Mouse (Mus musculus) cerebellum, postnatal 4 days (tissue): ENCODE measurements around the gene Ogdh.
"Not testable (repeated sequence)": the region's sequence is repeated elsewhere in the genome, so short reads cannot be mapped to it uniquely, and the experiment has no call there.

Experiments used
- DNase-seq, 2 experiments: peaks; one replicate each; pipeline ENCODE4 v3.0.0; 2022; ENCODE audit warnings: low spot score in 2 of 2, mixed read lengths in 1 of 2

Gene Ogdh

DNA sequence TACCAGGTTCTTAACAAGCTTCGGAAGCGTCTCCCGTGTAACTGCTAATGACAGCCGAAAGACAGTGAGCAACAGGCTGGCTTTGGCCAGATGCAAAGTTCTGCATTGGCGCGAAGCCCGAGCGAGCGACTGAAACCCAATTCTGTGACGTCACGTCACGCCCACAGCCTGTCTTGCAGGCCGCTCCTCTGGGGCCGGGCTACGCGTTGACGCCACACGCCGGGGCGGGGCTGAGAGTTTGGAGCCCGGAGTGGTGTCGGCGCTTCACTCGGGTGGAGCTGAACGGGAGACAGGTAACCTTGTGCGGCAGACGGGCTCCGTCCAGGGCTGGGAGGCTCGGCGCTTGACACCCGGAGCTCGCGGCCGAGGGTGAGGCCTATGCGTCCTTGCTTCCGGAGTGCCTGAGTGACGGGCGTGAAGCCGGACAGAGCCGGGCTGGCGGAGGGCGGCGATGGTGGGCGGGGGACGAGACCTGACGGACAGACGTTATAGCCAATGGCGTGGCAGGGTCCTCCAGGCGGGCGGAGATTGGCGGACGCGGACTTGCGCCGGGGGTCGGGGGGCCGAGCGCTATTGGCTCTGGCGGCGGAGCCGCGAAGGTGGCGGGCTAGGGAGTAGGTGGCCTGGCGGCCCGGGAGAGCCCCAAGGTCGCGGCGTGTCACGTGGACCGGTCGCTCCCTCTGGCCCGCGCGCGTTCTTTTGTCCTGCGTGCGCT lies at the start of gene Ogdh:
TSS of gene Ogdh (plus strand) at position 233 of the 715 bp plus-strand sequence.
- DNase-seq = peak; percentile 99

DNA sequence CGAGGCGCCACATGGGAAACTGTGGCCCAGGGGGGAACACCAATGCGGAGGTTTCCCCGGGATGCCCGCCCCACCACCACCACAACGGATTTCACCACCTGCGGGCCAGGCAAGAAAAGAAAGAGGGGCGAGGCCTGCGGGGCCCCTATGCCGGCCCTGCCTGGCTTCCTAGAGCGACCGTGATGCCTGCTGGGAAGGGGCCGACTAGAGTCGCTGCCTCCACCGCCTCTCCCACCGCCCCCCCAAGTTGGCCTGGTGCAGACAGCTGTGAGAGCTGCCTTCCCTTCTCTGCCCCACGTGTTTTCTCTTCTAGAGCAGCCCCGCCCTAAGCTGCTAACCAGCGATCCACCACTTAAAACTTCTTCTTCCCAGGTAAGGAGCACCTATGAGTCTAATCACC lies 46.7 kb upstream of the Ogdh start:
- DNase-seq = no peak

DNA sequence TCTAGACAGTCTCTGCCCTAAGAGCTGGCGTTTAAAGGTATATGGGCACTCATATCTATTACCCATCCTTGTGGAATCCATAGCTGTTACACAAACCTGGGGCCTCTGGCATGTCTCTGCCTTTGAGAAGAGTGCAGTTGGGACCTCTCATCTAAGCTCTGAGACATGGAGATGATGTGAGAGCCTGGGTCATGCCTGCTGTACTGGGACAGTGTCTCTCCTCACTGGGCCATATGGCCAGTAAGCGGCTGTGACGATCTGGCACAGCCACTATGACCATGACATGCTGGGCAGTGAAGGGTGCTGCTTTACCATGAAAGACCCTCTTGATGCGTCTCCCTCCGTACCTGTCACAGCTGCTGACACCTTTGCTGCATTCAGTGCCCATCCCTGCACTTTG lies 39.2 kb upstream of the Ogdh start:
- DNase-seq = no peak

DNA sequence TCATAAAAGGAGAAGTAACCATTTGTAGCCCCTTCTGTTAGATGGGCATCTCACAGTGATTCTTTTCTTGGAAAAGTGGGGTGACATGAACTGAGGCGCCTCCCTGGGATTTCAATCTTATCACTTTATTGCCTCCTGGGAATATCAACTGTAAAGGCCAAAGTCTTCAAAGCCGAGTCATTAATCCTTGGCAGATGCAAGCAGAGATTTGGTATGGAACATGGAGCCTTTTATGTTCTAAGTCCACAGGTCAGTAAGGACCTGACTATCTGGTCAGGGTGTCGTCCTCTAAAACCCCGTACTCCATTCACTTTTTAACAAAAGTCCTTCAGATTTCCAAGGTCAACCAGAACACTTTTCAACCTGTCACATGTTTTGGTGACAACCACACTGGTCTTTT lies 38.6 kb upstream of the Ogdh start:
- DNase-seq = no peak

DNA sequence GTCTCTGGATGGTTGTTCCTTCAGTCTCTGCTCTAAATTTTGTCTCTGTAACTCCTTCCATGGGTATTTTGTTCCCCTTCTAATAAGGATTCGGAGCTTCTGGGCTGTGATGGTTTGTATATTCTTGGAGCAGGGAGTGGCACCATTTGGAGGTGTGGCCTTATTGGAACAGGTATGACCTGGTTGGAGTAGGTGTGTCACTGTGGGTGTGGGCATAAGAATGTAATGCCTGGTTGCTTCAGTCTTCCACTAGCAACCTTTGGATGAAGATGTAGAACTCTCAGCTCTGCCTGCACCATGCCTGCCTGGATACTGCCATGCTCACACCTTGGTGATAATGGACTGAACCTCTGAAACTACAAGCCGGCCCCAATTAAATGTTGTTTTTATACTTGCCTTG lies 36.8 kb upstream of the Ogdh start:
- DNase-seq = not testable (repeated sequence)

DNA sequence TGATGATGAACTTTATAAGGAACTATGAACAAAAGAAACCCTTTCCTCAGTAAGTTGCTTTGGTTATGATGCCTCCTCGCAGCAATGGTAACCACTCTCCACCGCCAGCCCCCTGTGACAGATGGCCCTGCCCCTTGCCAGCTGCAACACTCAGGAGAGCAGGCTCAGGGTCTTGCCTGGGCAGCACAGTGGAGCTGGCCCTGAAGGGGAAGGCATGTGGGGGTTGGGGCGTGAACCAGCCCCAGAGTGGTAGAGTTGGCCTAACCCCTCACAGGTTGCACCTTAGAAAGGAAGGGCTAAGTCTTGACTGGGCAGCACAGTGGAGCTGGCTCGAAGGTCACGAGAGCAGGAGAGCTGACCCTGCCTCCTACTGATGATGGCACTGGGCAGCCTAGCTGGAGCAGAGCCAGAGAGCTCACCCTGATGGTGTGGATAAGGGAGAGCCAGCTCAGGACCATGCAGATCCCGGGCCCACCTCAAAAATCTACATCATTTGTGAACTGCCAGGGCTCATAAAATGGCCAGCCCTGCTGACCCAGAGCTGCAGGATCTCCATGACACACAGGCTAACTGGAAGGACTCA lies 34.9 kb upstream of the Ogdh start:
- DNase-seq = no peak

DNA sequence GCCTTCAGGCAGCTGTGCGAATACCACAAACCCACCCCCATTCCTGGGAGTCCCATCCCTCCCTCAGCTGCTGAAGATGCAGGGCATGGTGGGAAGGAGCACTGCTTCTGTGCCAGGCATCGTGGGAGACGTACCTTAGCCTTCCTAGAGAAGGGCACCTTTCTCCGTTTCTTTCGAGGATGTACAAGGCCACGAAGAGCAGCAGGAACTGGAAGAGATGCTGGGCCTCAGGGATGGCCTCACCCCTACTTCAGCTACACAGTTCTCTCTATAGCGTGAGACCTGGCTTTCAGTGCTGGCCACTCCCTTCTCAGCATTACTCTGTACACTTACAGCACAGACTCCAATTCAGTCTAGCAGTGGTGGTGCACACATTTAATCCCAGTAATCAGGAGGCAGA lies 32.0 kb upstream of the Ogdh start:
- no peak for DNase-seq

DNA sequence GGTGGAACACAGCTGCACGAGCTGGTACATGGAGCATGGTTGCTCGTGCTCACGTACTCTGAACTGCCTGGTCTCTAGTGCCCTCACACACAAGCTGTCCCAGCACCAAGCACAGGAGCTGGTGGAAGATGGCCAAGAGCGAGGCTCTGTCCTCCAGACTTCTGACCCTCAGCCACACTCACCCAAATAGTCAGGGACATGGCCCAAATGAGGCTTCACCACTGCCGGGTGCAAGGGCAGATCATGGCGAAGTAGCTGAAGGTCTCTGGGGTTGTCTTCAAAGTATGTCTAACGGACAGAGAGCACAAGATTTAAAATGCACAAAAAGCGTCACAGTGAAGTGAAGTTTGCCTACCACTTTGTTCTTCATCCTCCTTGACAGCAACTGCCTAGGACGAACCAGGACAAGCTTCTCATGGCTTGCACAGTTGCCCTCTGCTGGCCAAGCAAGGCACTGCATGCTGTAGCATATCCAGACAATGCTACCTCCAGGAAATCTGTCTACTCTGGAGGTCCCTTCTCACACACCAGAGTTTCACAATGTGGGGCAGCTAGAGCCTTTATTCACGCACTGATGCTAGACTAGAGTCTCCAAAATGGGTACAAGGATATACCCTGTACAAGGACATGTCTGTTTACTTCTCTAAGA lies 29.9 kb upstream of the Ogdh start:
- peak; percentile 51 to 79 for DNase-seq

DNA sequence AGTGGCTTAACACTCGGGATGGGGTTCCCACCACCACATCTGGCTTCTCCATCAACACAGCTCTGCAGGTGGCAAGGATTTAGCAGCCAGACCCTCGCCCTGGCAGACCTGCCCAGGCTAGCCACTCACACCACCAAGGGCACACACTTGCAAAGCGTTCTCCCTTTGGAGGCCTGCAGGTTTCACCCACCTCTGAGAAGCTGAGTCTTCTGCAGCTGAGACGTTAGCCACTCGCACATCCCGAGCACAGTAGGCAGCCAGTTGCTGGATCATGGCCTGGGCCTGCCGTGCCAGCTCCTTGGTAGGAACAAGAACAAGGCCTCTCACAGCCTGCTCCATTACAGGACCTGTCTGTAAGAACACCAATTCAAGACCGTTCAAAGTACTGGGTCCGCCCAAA lies 24.8 kb upstream of the Ogdh start:
- DNase-seq = no peak

DNA sequence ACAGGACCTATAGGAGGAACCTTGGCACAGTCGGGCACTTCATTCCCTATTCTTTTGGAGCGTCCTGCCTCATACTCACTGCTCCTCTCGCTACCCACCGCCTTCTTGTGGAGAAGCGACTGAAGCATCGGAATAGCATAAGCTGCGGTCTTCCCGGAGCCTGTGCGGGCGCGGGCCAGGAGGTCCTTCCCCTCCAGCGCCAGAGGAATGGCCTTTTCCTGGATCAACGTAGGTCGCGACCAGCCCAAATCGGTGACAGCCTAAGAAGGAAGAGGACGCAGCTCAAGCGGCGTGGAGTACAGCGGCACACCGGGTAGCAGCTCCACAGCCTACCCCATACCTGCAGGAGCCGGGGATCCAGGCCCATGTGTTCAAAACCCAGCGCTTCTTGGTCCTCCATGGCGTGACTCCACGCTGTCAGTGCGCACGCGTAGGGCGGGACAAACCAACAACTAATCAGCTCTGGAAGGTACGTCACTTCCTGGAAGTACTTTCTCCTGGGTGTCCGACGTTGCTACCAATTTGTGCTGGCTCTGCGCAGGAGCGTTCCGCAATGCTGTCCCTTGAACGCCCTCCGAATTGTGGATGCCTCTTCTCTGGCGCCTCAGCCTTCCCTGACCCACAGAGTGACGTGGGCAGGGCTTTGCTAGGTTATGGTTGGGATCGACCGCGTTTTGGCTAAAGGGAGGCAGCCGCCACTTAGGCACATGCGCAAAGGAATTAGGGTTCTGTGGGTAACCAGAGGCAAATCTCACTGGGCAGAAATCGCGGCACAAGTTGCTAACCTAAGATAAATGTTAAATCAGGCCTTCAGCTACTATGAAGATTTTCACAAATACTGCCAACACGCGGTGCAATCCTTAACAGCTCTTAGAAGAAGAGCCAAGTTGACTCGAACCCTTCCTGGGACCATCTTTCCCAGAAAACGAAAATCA lies 23.8 kb upstream of the Ogdh start, which contains the start of gene Ddx56:
TSS of gene Ddx56 (minus strand) at position 453 of the 935 bp plus-strand sequence.
- DNase-seq = peak; percentile 71 to 86

DNA sequence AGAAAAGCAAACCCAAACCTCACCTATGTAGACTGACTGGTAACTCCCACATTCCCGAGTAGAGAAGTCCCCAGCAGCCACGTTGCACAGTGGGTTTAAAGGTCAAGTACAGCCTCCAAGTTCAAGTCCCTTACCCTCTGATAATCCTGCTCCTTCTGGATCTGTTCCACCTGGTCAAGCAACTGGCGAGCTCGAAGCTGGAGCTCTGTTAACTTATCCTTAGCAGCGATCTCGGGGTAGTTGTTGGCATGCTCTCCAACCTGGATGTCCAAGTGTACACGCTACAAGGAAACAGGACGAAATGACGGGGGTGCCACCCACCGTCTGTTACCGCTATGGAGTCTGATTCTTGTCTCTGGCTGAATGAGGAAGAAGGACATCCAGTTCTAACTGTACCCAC lies 17.8 kb upstream of the Ogdh start:
- DNase-seq = no peak

DNA sequence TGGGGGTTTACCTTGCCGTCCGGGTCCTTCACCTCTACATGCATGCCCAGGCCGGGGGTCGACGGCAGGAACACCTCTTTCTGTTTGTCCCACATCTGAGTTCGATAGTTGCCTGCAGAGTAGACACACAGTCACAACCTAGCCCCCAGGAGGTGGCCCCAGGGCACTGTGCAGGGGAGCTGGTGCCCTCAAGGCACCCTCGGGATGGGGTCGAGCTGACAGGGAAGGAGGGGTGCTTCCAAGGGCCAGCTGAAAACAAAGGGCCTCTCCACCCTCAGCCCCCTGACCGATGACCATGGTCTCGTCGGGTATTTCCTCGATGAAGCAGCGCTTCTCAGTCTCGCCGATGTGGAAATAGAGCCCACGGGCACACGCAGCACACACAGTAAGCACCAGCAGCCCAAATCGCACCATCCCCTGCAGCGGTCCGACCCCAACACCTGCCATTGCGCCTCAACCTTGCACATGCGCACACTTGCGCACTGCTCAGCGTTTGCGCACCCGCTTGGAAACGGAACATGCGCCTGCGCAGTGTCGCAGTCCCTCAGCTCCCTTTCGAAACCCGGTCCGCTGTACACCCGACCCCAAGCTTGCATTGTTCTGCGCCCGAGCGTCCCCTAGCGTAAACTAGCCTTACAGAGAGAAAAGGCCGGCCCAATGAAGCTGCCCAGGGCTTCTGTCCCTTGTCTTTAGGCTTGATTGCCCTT lies 16.9 kb upstream of the Ogdh start, which contains the start of gene Tmed4:
TSS of gene Tmed4 (minus strand) at position 484 of the 707 bp plus-strand sequence.
- peak; percentile 98 to 99 for DNase-seq

DNA sequence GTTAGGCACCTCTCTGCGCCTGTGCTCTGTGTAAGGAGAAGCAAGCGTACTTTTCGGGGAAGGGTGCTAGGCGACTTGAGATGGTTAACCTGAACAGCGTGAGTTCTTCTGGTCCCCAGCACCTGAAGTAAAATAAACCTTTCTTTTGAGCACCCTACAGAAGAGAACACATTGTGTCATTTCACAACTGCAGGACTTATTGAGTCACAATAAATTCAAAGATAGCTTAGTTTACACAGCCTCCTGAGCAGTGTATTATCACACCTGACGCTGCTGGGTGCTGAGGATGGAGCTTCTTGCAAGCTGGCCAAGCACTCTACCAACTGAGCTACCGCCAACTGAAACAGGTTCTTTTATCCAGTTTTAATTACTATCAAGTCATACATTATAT lies 16.3 kb upstream of the Ogdh start:
- DNase-seq = no peak

DNA sequence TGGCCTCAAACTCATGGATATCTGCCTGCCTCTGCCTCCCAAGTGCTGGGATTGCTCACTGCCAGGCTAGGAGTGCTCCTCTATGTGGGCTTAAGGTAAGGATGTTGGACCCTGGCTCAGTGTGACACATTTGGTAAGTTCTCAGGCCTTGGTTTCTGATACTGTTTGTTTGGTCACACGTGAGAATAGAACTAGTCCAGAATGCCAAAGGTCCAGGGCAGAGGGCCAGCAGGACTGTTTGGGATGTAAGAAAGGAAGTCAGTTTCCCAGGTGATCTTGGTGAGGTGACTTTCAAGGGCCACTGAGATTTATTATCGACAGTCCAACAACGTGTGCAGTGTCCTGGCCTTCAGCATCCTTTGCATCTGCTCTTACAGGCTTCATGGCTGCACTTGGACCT lies 15.0 kb upstream of the Ogdh start:
- no peak for DNase-seq

DNA sequence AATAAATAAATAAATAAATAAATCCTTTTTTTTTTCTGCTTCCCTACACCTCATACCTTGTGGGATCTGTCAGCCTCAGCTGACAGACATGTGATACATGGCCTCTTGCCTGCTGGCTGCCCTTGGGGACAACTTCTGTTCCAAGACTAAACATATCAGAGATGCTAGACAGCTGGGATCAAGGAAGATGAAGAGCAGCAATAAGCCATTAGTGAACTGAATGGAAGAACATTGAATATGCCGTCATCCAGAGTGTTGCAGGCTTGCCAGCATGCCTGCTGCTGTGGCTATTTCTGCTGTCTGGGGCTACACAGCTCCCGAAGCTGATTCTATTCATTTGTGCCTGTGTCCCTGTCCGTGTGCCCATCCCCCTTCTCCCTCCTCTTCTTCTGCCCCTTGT lies 8.5 kb upstream of the Ogdh start:
- DNase-seq = no peak

DNA sequence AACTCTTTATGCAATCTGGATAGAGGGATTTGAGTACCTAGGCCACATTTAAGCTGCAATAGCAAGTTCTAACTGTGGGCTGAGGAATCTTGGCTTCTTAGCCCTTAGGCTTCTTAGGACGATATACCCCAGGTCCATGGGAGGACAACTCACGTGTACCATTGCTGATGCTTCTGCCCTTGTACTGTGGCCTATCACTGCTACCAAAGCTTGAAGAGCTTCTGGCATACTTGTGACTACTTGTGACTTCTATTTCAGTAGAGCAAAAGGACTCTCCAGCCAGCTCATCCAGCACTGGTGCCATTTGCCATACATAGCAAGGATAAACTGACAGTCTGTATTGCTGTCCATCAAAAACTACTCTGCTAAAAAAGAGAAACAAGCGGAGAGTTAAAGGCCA lies 1.3 kb upstream of the Ogdh start:
- no peak for DNase-seq

DNA sequence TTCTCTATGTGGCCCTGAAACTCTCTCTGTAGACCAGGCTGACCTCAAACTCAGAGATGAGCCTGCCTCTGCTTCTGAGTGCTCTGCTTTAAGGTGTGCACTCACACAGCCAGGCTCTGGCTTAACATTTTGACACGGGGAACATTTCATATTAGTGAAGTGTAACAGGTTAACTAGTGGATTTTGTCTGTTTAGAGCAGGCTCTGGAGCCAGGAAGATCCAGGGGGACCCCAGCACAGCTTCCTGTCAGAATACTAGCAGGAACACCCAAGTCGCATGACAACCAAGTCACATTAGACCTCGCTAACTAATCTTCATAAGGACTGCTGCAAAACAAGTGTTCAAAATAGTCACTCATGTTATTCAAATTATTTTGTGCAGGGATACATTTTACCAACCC lies 550 bp upstream of the Ogdh start:
- DNase-seq = no peak

DNA sequence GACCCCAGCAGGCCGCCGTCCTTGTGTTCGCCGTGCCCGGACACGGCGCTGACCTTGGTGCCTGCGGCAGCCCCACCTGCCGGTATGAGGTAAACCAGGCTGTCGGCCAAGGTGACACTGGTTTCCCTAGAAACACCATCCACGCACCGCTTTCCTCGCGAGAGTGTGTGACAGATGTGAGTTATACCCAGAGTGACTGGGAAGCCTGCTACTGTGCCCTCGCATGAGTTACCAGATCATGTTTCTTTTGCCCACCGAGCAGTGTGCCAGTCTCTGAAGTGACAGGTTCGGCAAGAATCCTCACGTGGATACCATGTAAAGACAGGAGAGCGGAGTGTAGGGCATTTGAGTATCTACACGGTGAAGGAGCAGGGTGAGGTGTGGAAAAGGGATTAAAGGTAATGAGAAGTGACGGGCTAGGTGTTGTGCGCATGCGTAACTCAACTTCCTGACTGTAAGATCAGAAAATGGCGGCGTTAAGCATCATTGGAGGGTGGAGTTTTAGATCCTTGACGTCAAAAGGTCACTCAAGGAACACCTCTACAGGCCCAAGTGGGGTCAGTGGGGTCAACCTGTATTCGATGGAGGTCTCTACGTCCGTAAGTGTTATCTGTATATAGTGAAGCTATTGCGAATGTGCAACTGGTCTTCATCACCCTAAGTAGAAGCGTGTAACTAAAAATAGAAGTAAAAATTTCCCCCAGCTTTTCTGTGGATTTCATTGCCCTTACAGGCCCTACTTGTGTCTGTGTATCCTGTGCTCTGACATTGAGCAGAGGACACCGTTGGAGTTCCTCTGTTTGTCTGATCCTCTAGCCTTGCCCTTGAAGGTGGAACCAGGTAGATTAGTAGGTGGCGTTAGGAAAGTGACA lies 919 bp downstream of the Ogdh start:
- no peak for DNase-seq

DNA sequence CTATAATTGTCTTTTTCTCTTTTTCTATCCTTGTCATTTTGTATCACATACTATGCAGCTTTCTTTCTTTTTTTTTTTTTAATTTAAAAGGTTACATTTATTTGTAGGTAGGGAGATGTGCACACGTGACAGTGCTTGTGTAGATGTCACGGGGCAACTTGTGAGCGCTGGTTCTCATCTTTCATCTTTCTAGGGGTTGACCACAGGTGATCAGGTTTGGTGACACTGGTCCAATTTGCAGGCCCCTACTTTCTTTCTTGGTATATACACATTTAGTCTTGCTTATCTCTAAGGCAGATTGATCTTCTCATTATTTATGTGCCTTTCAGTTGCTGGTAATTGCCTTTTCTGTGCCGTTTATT lies 1.5 kb downstream of the Ogdh start:
- DNase-seq = no peak

DNA sequence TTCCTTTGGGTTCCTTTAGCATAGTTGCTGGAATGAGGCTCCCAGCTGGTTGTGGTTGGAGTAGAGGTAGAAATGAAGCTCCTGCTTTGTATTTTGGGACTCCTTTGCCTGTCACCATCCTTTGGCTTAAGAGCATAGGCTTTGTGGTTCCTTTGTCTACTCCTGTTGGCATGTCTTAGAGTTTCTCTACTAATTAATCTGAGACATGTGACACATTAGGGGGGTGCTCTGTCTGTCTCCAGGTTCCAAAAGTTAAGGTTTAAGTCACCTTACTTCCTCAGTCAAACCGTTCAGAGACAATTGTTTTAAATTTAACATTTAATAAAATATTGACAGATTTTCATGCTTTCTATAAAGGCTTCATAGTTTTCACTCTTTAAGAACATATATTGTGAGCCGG lies 2.2 kb downstream of the Ogdh start:
- DNase-seq = no peak

DNA sequence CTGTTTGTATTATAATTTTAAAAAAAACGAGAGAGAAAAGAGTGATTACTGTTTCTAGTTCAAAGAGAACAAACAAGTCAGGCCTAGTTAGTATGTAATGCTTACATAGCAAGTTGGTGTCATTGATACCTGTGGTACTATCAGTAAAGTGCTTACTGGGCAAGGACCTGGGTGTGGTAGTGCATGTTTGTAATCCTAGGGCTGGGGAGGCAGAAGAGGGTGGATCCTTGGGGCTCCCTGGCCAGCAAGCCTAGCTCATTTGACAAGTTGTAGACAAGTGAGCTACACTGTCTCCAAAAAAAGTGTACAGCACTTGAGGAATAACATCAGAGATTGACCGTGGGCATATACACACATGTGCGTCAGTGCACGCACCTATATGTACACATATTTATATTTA lies 3.2 kb downstream of the Ogdh start:
- DNase-seq = no peak
